Mouse (Mus musculus) liver, adult 2 months (tissue): Measurements from ENCODE around the gene Os9. TPM values are rescaled to one million over a fixed set of nuclear protein-coding genes. Genes with fewer than 3 reads are reported as not detected.
"Not testable (repeated sequence)": the region's sequence is repeated elsewhere in the genome, so short reads cannot be mapped to it uniquely, and the experiment has no call there.

Experiments used
- DNase-seq: peaks from one replicate; pipeline ENCODE4 v3.0.0-alpha.2; 2011; ENCODE audit warnings: low read depth, low spot score; ENCODE audit errors: extremely low read depth
- H3K27ac ChIP-seq: fragments of 200-500 bp; replicated peaks from 2 replicates; pipeline ENCODE4 v1.5.1; 2012; ENCODE audit warnings: low read depth, mild to moderate bottlenecking, control low read depth, inconsistent platforms, low read length; ENCODE audit not compliant: insufficient read depth
- H3K27me3 ChIP-seq: fragments of 200-500 bp; 2 replicates; pipeline ENCODE4 v1.6.1; 2012; ENCODE audit warnings: mild to moderate bottlenecking, moderate library complexity, low read length, inconsistent platforms; ENCODE audit not compliant: control insufficient read depth, insufficient read depth
- H3K36me3 ChIP-seq: fragments of 200-500 bp; 2 replicates; pipeline ENCODE4 v1.6.1; 2012; ENCODE audit warnings: low read length, inconsistent platforms; ENCODE audit not compliant: control insufficient read depth, insufficient read depth
- H3K4me1 ChIP-seq: fragments of 200-500 bp; 2 replicates; pipeline ENCODE4 v1.6.1; 2011; ENCODE audit warnings: low read length; ENCODE audit not compliant: control insufficient read depth, insufficient read depth
- H3K4me3 ChIP-seq: fragments of 200-500 bp; 2 replicates; pipeline ENCODE4 v1.5.1; 2011; ENCODE audit warnings: low read depth, mild to moderate bottlenecking, control low read depth, low read length, moderate library complexity; ENCODE audit not compliant: insufficient read depth
- H3K79me2 ChIP-seq: fragments of 200-500 bp; 2 replicates; pipeline ENCODE4 v1.6.1; 2012; ENCODE audit warnings: inconsistent platforms, mild to moderate bottlenecking, low read length, moderate library complexity; ENCODE audit not compliant: control insufficient read depth, insufficient read depth
- H3K9ac ChIP-seq: fragments of 200-500 bp; 2 replicates; pipeline ENCODE4 v1.6.1; 2012; ENCODE audit warnings: low read depth, mild to moderate bottlenecking, control low read depth, inconsistent platforms, low read length
- CTCF ChIP-seq: fragments of 200-500 bp; IDR thresholded peaks from 2 replicates; pipeline ENCODE4 v1.5.1; 2011; ENCODE audit warnings: low read depth, low read length, control low read depth
- POLR2A ChIP-seq: fragments of 200-500 bp; IDR thresholded peaks from 2 replicates; pipeline ENCODE4 v1.6.1; 2011; ENCODE audit warnings: low read length, control low read depth; ENCODE audit not compliant: insufficient read depth; ENCODE audit errors: extremely low read depth
- WGBS: fragments of 180-500 bp; shearing (Covaris S2); methylation state at CpG from one replicate; pipeline ENCODE4 v1.1.7; 2018; 5-methylcytosine and 5-hydroxymethylcytosine counted together
- polyA plus RNA-seq: library from polyadenylated mRNA; depleted of rRNA; stranded (reverse); fragments of >200 nt; gene quantifications from 2 replicates; pipeline ENCODE4 v1.2.3, GENCODE M21; 2012
- total RNA-seq: library from RNA; depleted of rRNA; stranded (reverse); fragments of >200 nt; gene quantifications from 2 replicates; pipeline ENCODE4 v1.2.3, GENCODE M21; 2014

The Os9 gene
- total and polyA plus RNA-seq, 2 experiments: 130 TPM

DNA sequence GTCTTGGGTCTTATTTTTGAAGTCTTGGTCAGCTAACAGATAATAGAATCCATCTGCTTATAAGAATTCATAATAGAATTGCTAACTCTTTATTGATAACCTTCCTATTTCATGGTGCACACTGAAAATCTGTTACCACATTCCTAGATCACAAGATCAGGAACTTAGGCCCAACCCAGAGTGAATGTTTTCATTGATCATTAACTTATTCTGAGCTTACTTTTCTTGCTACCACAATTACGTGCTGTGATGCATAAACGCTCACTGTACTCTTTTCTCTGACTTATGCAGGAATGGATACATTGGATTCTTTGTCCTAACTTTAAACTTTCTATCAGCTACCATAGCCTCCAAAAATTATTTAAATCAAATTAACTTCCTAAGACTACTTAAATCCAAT lies 33.3 kb upstream of the Os9 start:
- peak; percentile 89 for DNase-seq
- TF ChIP-seq POLR2A (no peak), CTCF (no peak)
- H3K9ac ChIP-seq: no peak overlapping the region
- H3K79me2 ChIP-seq: no peaks in the 10 kb centered on the region
- H3K4me1 ChIP-seq: peaks cover 16% of the 10 kb centered on the region
- peak overlapping the region; percentile 29; the same call in 1 of the 2 replicates for H3K27ac ChIP-seq
- 21% methylated on average over 2 of the region's 2 CpGs for WGBS
- H3K4me3 ChIP-seq: no peak overlapping the region
- H3K27me3 ChIP-seq: no peaks in the 10 kb centered on the region
- H3K36me3 ChIP-seq: no peaks in the 10 kb centered on the region

DNA sequence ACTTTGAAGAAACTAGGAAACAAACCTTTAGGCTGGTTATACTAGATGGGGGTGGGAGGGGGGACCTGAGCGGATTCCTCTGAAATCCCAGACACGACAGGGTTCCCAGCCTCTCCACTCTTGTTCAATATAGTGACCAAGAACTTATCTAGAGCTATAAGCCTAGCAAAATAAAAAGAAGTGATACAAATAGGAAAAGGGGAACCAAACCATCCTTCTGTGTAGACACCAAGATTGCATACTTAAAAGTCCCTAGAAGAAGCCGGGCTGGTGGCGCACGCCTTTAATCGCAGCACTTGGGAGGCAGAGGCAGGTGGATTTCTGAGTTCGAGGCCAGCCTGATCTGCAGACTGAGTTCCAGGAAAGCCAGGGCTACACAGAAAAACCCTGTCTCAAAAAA lies 32.4 kb upstream of the Os9 start:
- no peak overlapping the region for H3K4me3 ChIP-seq
- H3K27ac ChIP-seq: peak overlapping the region; percentile 29; the same call in 1 of the 2 replicates
- 91% methylated on average over 7 of the region's 7 CpGs for WGBS
- no peaks in the 10 kb centered on the region for H3K79me2 ChIP-seq
- no peaks in the 10 kb centered on the region for H3K36me3 ChIP-seq
- peaks cover 16% of the 10 kb centered on the region for H3K4me1 ChIP-seq
- TF ChIP-seq CTCF (no peak), POLR2A (no peak)
- H3K9ac ChIP-seq: no peak overlapping the region
- no peaks in the 10 kb centered on the region for H3K27me3 ChIP-seq
- no peak for DNase-seq

- not testable (repeated sequence) for H3K27me3 ChIP-seq, H3K9ac ChIP-seq, H3K79me2 ChIP-seq, H3K4me3 ChIP-seq, DNase-seq, H3K36me3 ChIP-seq
- peaks cover 16% of the 10 kb centered on the region for H3K4me1 ChIP-seq
- WGBS: 91% methylated on average over 10 of the region's 10 CpGs
- 0 out of 2 replicates have a peak overlapping the region, but pooled peaks have one; percentile 9 for H3K27ac ChIP-seq
Measured at GRCm38 (mm10) chr10:127152556-127152955, 31.6 kb upstream of the Os9 start.

- not testable (repeated sequence) for H3K9ac ChIP-seq, H3K36me3 ChIP-seq, H3K4me3 ChIP-seq, H3K27me3 ChIP-seq, H3K79me2 ChIP-seq
- Histone ChIP-seq H3K4me1 (peaks cover 19% of the 10 kb centered on the region), H3K27ac (peak overlapping the region; percentile 86)
- DNase-seq: peak; percentile 72
- 47% methylated on average over 3 of the region's 3 CpGs for WGBS
Measured at GRCm38 (mm10) chr10:127151233-127151632, 30.3 kb upstream of the Os9 start.

DNA sequence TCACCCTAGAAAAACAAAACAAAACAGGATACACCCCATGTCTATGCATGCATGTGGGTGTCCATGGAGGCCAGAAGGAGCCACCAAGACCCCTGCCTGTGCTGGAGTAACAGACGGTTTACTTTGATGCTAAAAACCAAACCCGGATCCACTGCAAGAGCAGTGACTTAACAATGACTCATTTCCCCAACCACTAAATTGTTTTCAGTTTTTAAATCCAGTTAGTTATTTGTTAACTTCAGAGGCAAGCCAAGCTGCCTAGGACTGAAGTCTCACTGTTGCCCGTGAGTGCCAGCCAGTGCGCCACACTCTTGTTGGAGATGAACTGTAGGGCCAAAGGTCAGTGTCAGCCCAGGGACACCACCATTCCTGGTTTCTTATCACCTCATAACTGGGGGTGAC lies 29.5 kb upstream of the Os9 start:
- H3K36me3 ChIP-seq: no peaks in the 10 kb centered on the region
- H3K27me3 ChIP-seq: no peaks in the 10 kb centered on the region
- H3K79me2 ChIP-seq: no peaks in the 10 kb centered on the region
- peaks cover 17% of the 10 kb centered on the region for H3K4me1 ChIP-seq
- peak overlapping the region; percentile 93 for H3K27ac ChIP-seq
- peak overlapping the region; percentile 24; the same call in 1 of the 2 replicates for H3K9ac ChIP-seq
- TF ChIP-seq POLR2A (no peak), CTCF (no peak)
- DNase-seq: peak; percentile 98
- 13% methylated on average over 4 of the region's 4 CpGs for WGBS
- H3K4me3 ChIP-seq: peak overlapping the region; percentile 27

- Histone ChIP-seq H3K9ac (no peak overlapping the region), H3K4me3 (no peak overlapping the region), H3K27me3 (no peaks in the 10 kb centered on the region), H3K27ac (peak overlapping the region; percentile 33), H3K36me3 (no peaks in the 10 kb centered on the region), H3K4me1 (peaks cover 13% of the 10 kb centered on the region), H3K79me2 (no peaks in the 10 kb centered on the region; the same call in 1 of the 2 replicates)
- TF ChIP-seq CTCF (no peak), POLR2A (no peak)
- DNase-seq: peak; percentile 68
- 23% methylated on average over 6 of the region's 6 CpGs for WGBS
Measured at GRCm38 (mm10) chr10:127147135-127147534, 26.2 kb upstream of the Os9 start.
